Mouse (Mus musculus): ENCODE measurements around the gene Lmo2. TPM values are rescaled to one million over a fixed set of nuclear protein-coding genes. Genes with fewer than 3 reads are reported as not detected.
"Not testable (repeated sequence)": the region's sequence is repeated elsewhere in the genome, so short reads cannot be mapped to it uniquely, and the experiment has no call there.

Gene Lmo2
- polyA plus RNA-seq, 1 experiment from 2014 or later, result 18.2 TPM

DNA sequence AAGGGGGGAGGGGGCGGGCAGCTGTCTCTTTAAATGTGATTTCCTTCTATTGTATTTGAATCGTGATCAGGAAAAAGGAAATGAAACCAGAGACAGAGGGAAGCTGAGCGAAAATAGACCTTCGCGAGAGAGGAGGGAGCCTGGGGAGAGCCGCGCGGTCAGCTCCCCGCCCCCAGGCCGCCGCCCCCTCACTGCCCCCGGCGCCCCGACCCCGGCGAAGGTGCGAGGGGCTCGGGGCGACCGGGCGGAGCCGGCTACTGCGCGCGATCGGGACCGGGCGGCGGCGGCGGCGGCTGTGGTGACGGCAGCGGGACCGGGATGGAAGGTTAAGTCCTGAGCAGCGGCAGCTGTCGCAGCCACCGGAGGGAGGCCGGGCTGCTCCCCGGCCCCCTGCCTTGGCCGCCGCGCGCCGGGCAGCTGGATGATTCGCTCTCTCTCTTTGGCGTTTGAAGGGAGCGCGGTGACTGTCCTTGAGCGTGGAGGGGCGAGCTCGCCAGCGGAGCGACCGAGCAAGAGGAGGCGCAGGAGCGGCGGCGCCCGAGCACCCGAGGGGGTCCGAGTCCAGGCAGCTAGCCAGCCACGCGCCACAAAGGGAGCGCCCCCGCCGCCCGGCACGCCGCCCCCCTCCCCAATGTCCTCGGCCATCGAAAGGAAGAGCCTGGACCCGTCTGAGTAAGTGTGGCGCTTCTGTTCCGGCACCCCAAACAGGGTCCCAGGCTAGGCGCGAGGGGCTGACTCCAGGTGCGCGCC, 12.4 kb downstream of the Lmo2 start:
- peaks cover 24% of the 10 kb centered on the region for H3K27me3 ChIP-seq (replicated peaks)
- H3K27ac ChIP-seq, result 0 out of 2 replicates have a peak overlapping the region, but pooled peaks have one; percentile 32
- ATAC-seq, result peak; percentile 72
- H3K4me3 ChIP-seq (replicated peaks), result peak overlapping the region; percentile 81
- H3K9ac ChIP-seq, result peak overlapping the region; percentile 57
- peak overlapping the region; percentile 99 for H3K4me2 ChIP-seq (replicated peaks)
- peaks cover 11% of the 10 kb centered on the region for H3K4me1 ChIP-seq (replicated peaks)
- no peaks in the 10 kb centered on the region for H3K9me3 ChIP-seq
- under 1% methylated on average over 72 of the region's 79 CpGs for WGBS
- H3K36me3 ChIP-seq, result no peaks in the 10 kb centered on the region

DNA sequence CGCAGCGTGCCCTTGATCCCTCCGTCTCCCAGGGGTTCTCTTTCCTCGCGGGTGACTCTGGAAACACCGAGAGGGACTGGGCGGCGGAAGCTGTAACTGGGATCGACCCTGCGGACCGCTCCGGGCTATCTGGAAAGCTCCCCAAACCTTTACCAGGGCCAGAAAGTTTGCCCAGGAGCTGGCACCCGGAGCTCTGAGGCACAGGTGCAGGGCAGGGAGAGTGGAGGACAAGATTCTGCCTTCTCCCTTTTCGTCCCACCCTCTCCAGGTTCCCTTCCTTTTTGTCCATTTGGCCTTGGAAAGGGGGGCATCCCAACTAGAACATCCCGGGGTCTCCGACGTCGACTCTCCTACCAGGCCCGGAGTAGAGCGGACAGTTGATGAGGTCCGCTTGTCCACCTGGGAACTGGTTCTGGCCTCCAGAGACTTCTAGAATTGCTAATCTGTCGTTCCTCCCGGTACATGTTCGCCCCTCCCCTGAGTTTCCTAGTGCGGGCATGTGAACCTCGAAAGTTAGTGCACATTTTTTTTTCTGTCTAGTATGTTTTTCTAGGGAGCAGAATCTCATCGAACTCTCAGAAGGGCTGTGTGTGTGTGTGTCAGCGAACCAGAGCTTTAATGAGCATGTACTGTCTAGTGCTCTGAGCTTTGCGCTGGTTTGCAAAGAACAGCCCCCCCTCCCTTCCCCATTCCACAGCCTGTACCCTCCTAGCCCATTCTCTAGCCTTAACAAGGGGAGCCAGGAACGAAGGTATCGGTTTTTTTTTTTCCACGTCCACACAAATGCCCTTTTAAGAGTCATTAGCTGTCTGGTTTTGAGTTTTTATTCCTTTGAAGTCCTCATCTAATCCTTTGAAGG, 13.2 kb downstream of the Lmo2 start:
- H3K27me3 ChIP-seq (replicated peaks), result peaks cover 24% of the 10 kb centered on the region
- no peak overlapping the region for H3K27ac ChIP-seq
- H3K4me2 ChIP-seq (replicated peaks), result peak overlapping the region; percentile 99
- H3K4me3 ChIP-seq (replicated peaks), result peak overlapping the region; percentile 81
- H3K36me3 ChIP-seq, result no peaks in the 10 kb centered on the region
- WGBS, result under 1% methylated on average over 32 of the region's 32 CpGs
- no peak for ATAC-seq
- H3K4me1 ChIP-seq (replicated peaks), result peaks cover 11% of the 10 kb centered on the region
- H3K9ac ChIP-seq, result peak overlapping the region; percentile 57
- no peaks in the 10 kb centered on the region for H3K9me3 ChIP-seq

DNA sequence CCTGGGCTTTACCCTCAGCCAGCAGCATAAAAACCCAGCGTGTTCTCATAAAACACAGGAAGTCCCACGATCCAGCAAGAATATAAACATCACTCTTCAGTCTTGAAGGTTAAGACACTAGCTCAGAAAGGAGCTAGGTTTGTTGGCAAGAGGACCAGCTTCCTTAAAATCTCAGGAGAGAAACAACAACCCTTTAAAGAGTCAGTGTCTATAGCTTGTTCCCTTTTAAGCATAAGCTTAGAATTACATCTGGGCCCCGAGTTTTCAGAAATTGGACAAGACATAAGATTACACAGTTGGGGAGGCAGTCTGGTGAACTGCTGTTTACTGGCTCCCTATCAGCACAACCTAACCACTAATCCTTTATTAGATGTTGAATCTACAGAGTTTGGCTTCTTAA, 14.1 kb downstream of the Lmo2 start:
- H3K36me3 ChIP-seq, result no peaks in the 10 kb centered on the region
- no peak overlapping the region for H3K4me3 ChIP-seq (replicated peaks)
- no peaks in the 10 kb centered on the region for H3K9me3 ChIP-seq
- peaks cover 24% of the 10 kb centered on the region for H3K27me3 ChIP-seq (replicated peaks)
- no peak overlapping the region for H3K4me2 ChIP-seq (replicated peaks)
- WGBS, result 19% methylated on average over 3 of the region's 3 CpGs
- H3K27ac ChIP-seq, result no peak overlapping the region
- H3K9ac ChIP-seq, result no peak overlapping the region
- ATAC-seq, result no peak
- H3K4me1 ChIP-seq (replicated peaks), result peaks cover 11% of the 10 kb centered on the region

DNA sequence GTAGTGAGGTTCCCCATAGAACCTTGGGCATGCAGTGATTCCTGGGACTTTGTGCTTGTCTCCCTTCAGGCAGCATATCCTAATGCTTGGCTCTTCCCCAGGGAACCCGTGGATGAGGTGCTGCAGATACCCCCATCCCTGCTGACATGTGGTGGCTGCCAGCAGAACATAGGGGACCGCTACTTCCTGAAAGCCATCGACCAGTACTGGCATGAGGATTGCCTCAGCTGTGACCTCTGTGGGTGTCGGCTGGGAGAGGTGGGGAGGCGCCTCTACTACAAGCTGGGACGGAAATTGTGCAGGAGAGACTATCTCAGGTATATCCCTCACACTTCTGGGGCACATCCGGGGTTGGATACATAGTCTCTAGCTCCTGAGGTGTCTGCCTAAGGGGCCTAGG, 18.1 kb downstream of the Lmo2 start:
- no peak for ATAC-seq
- WGBS, result 72% methylated on average over 7 of the region's 7 CpGs
- Histone ChIP-seq H3K36me3 (no peaks in the 10 kb centered on the region), H3K4me3 (replicated peaks) (no peak overlapping the region), H3K4me2 (replicated peaks) (no peak overlapping the region), H3K27ac (no peak overlapping the region), H3K4me1 (replicated peaks) (peaks cover 2% of the 10 kb centered on the region), H3K9me3 (no peaks in the 10 kb centered on the region), H3K9ac (no peak overlapping the region), H3K27me3 (replicated peaks) (peaks cover 15% of the 10 kb centered on the region)

DNA sequence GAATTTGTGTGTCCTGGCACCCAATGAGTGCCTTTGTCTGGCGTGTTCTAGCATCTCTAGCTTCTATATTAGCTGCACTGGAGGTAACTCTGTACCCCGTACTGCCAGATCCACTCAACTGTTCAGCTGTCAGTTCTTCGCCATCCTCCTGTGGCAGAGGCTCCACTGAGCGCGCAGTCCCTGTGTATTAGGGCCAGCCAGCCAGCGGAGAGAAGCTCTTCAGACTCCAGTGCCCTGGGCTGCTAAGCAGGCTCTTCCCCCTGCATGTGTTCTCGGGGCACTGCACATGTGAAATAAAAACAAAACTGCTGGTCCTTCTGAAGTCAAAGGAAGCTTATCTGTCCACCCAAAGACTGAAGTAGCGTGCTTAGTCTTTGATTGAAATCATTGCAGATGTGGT, 19.4 kb downstream of the Lmo2 start:
- peaks cover 7% of the 10 kb centered on the region; the same call in 1 of the 2 replicates for H3K27me3 ChIP-seq (replicated peaks)
- no peaks in the 10 kb centered on the region for H3K4me1 ChIP-seq (replicated peaks)
- 83% methylated on average over 8 of the region's 8 CpGs for WGBS
- H3K9me3 ChIP-seq, result no peaks in the 10 kb centered on the region
- no peak overlapping the region for H3K4me3 ChIP-seq (replicated peaks)
- no peak for ATAC-seq
- H3K36me3 ChIP-seq, result no peaks in the 10 kb centered on the region
- H3K4me2 ChIP-seq (replicated peaks), result no peak overlapping the region
- H3K9ac ChIP-seq, result no peak overlapping the region
- no peak overlapping the region for H3K27ac ChIP-seq

DNA sequence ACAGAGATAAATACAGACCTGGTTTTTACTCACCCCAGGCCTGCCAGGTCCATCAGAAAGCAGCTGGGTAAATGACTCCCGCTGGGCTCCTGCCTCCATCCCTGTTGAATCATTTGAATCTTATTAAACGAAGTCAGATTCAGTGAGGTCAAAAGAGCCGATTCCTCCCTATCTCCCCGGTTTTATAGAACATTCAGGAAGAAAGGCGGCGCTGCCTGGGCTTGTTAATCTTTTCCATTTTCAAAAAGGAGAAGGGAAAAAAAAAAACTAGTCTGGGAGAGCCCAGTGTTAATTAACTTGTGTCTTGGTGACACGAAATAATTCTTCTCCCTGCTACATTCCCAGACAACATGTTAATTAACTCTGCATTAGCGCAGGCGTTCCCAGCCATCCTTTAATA, 19.9 kb downstream of the Lmo2 start:
- H3K27ac ChIP-seq, result no peak overlapping the region
- no peak overlapping the region for H3K9ac ChIP-seq
- peaks cover 2% of the 10 kb centered on the region; the same call in 1 of the 2 replicates for H3K27me3 ChIP-seq (replicated peaks)
- ATAC-seq, result no peak
- H3K4me2 ChIP-seq (replicated peaks), result no peak overlapping the region
- 66% methylated on average over 9 of the region's 9 CpGs for WGBS
- no peaks in the 10 kb centered on the region for H3K9me3 ChIP-seq
- no peaks in the 10 kb centered on the region for H3K36me3 ChIP-seq
- no peaks in the 10 kb centered on the region for H3K4me1 ChIP-seq (replicated peaks)
- H3K4me3 ChIP-seq (replicated peaks), result no peak overlapping the region

DNA sequence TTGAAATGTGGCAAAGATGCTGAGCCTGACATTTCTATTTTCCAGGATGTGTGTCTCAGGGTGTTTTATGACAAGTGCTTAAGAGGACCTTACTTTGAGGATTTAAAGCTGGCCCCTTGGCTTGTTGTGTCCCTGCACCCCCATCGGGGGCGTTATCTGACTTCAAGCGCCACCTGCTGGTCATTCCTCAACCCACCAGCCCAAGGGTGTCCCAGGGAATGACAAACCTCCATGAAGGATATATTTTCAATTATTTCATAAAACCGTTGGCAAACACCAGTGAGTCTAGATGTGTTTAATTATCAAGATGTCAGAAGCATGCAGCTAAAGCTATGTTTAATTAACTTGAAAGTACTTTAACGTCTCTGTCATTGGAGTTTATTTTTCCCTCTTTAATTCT, 24.5 kb downstream of the Lmo2 start:
- Histone ChIP-seq H3K4me1 (replicated peaks) (no peaks in the 10 kb centered on the region), H3K27ac (no peak overlapping the region), H3K9me3 (no peaks in the 10 kb centered on the region), H3K9ac (no peak overlapping the region), H3K4me3 (replicated peaks) (no peak overlapping the region), H3K36me3 (no peaks in the 10 kb centered on the region), H3K27me3 (replicated peaks) (no peaks in the 10 kb centered on the region), H3K4me2 (replicated peaks) (no peak overlapping the region)
- peak; percentile 80 for ATAC-seq
- WGBS, result 8% methylated on average over 5 of the region's 5 CpGs

DNA sequence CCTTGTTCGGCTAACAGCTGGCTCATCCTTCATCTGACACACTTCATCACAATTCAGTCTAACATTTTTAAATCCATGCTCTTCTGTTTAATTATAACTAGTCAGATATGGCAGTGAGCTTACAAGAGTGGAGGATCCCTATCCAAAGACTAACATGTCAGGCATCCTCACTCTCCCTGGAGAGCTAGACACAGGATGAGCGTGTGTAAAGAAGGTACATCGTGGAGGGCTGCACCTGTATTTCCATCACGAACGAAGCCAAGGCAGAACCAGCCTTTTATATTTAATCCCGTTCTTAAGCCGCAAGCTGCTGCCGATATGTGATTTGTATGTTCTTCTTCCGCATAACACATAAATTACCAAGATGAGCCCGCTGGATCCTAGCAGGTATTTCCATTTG, 25.4 kb downstream of the Lmo2 start:
- H3K9ac ChIP-seq, result no peak overlapping the region
- H3K4me3 ChIP-seq (replicated peaks), result no peak overlapping the region
- no peak overlapping the region for H3K27ac ChIP-seq
- H3K27me3 ChIP-seq (replicated peaks), result no peaks in the 10 kb centered on the region
- no peaks in the 10 kb centered on the region for H3K36me3 ChIP-seq
- H3K9me3 ChIP-seq, result no peaks in the 10 kb centered on the region
- no peak for ATAC-seq
- 88% methylated on average over 10 of the region's 10 CpGs for WGBS
- no peaks in the 10 kb centered on the region for H3K4me1 ChIP-seq (replicated peaks)
- H3K4me2 ChIP-seq (replicated peaks), result no peak overlapping the region

DNA sequence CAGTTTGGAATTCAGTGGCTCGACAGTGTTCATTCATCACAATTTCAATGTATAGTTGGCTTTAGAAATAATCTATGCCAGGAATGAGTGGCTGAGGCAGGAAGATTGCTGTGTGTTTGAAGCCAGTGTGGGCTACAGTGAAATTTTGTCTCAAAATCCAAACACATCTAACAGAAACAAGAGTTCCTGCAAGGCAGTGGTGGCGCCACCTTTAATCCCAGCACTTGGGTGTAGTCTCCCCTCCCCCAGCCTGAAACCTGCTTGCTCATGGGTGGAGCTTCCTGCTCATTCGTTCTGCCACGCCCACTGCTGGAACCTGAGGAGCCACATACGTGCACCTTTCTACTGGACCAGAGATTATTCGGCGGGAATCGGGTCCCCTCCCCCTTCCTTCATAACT, 29.8 kb downstream of the Lmo2 start:
- H3K4me3 ChIP-seq (replicated peaks); H3K4me1 ChIP-seq (replicated peaks); H3K27me3 ChIP-seq (replicated peaks); H3K4me2 ChIP-seq (replicated peaks); ATAC-seq; H3K27ac ChIP-seq; H3K36me3 ChIP-seq; H3K9me3 ChIP-seq; H3K9ac ChIP-seq: not testable (repeated sequence)
- 60% methylated on average over 8 of the region's 8 CpGs for WGBS

DNA sequence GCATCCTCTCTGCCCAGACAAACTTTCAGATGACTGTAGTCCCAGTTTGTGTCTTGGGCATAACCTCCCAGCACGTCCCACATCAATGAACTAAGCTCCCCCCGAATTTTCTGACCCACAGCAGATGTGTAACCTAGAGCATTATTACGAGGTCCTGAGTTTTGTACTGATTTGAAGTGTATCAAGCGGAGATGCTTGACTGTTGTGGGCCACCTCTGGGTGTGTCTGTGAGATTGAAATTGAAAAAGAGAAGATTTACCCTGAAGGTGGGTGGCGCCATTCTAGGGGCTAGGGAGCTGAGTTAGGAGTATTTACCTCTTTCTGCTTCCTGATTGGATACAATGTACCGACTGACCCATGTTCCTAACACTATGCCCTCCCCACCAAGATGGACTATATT, 31.9 kb downstream of the Lmo2 start:
- no peak overlapping the region for H3K4me3 ChIP-seq (replicated peaks)
- no peaks in the 10 kb centered on the region for H3K36me3 ChIP-seq
- no peaks in the 10 kb centered on the region for H3K9me3 ChIP-seq
- 83% methylated on average over 6 of the region's 6 CpGs for WGBS
- H3K27ac ChIP-seq, result no peak overlapping the region
- no peaks in the 10 kb centered on the region for H3K4me1 ChIP-seq (replicated peaks)
- no peak overlapping the region for H3K4me2 ChIP-seq (replicated peaks)
- no peak for ATAC-seq
- no peak overlapping the region for H3K9ac ChIP-seq
- no peaks in the 10 kb centered on the region for H3K27me3 ChIP-seq (replicated peaks)

DNA sequence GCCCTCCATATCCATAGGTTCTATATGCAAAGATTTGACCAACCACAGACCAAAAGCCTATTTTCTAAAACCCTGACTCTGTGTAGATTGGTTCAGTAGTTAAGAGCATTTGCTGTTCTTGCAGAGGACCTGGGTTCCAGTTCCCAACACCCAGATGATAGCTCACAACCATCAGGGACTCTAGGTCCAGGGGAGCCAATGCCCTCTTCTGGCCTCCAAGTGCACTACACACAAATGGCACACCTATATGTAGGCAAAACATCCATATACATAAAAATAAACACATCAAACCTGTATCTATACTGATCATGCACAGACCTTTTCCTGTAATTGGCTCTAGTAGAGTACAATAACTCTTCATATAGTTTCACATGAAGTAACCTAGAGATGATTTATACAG, 33.5 kb downstream of the Lmo2 start:
- no peak for ATAC-seq
- Histone ChIP-seq H3K4me1 (replicated peaks) (no peaks in the 10 kb centered on the region), H3K36me3 (no peaks in the 10 kb centered on the region), H3K4me3 (replicated peaks) (no peak overlapping the region), H3K9ac (no peak overlapping the region), H3K9me3 (no peaks in the 10 kb centered on the region), H3K4me2 (replicated peaks) (no peak overlapping the region), H3K27ac (no peak overlapping the region), H3K27me3 (replicated peaks) (no peaks in the 10 kb centered on the region)

DNA sequence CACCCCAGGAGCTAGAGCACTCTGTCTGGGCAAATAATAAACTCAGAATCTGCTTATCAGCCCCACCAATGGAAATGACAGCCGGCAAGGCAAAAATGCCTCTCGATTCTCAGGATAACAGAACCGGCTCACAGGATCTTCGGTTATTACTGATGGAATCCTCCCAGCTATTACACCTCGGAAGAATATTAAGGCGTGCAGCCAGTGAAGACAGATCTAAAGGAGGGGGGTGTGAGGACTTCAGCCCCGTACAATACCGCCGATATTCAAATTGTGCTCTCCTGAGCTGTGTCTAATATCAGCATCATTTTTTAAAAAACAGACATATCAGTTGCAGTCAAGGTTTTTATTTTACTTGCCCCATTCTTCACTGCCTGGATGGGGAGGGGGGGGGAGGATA, 34.4 kb downstream of the Lmo2 start:
- Histone ChIP-seq H3K4me2 (replicated peaks) (no peak overlapping the region), H3K9ac (no peak overlapping the region), H3K27ac (no peak overlapping the region), H3K36me3 (no peaks in the 10 kb centered on the region), H3K9me3 (no peaks in the 10 kb centered on the region), H3K4me1 (replicated peaks) (no peaks in the 10 kb centered on the region), H3K27me3 (replicated peaks) (no peaks in the 10 kb centered on the region), H3K4me3 (replicated peaks) (no peak overlapping the region)
- ATAC-seq, result no peak
- WGBS, result 76% methylated on average over 9 of the region's 9 CpGs

All from intestine, embryonic 15.5 days (tissue).